Mouse (Mus musculus): ENCODE results near the gene Rinl.
A peak's percentile ranks its signal among the peaks of the same experiment; 100 is the strongest.

The Rinl gene

DNA sequence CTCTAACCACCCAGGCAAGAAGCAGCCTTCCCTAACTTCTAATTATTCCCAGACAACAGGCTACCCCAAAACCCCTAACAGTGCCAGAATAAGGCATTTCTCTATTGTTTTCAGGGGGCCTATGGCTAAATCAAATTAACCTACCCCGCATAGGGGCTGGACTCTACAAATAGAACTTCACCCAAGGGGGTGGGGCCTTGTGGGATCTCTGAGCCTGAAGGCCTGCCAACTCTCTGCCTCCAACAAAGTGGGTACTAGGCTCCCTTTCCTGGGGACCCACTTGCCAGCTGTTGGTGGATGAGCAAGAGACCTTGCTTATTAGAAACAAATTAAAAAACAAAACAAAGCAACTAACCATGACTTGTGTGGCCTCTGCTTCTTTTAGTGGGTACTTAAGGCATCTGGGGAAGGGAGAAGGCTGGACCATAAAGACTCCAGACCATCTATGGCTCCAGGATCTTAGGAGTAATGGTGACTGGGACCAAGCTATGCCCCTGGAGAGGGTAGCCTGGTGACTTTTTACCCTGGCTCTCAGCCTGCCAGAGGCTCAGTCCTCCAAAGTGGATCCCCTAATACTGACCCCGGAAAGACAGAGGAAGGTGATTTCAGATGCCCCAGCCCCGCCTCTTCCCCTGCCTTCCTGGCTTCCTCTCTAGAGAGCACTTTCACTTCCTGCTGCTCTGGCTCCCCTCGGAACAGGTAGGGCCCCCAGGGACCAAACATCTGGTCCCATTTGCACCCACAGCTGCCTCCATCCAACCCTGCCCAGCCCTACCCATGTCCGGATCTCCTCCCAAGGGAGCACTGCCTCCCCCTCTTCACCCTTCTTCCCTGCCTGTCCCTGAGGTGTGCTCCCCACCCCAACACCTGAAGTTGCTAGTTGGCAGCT lies at the start of gene Rinl:
Rinl (plus strand) TSS at position 663 of the 889 bp plus-strand sequence.
- no peak for DNase-seq (ENCODE audit: low spot score)

GRCm38 (mm10) chr7:28739829-28740228 lies 48.9 kb upstream of the Rinl start:
- DNase-seq (ENCODE audit: low spot score), result no peak

- DNase-seq (ENCODE audit: low spot score), result no peak
Measured at GRCm38 (mm10) chr7:28740949-28741348, 47.8 kb upstream of the Rinl start.

DNA sequence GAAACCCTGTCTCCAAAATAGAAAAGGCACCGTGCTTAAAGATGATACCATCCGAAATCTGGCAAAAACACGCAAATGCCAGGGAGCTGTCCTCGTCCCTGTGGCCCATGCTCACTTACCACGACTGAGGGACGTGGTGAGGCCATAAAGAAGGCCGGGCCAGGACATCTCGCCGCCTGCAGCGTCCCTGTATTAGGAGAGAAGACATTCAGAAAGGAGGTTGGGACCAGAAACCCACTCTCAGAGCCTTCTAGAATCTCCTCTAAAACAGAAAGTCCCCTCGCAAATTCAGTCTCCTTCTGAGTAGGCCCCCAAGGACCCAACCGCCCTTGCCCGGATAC lies 47.4 kb upstream of the Rinl start:
- peak; percentile 14 for DNase-seq (ENCODE audit: low spot score)

- DNase-seq (ENCODE audit: low spot score), result peak; percentile 93
Measured at GRCm38 (mm10) chr7:28741709-28742438, 46.9 kb upstream of the Rinl start, which contains the start of the genes Mrps12 and Sars2. Gene Mrps12, minus strand, starts transcription at chr7:28741820. Gene Sars2, plus strand, starts transcription at chr7:28741992.

DNA sequence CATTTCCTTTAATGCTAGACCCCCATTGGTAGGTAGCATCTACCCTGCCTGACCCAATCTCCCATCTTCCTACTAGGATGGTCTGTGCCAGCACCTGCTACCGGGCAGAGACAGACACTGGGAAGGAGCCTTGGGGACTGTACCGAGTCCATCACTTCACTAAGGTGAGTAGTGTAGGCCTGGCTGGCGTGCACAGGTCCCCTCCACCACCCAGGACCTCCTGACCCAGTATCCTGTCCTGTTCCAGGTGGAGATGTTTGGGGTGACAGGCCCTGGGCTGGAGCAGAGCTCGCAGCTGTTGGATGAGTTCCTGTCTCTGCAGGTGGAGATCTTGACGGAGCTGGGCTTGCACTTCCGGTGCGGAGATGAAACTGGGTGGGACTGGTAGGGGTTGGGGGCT lies 38.8 kb upstream of the Rinl start:
- no peak for DNase-seq (ENCODE audit: low spot score)

GRCm38 (mm10) chr7:28756079-28756478 lies 32.7 kb upstream of the Rinl start, which contains the start of gene Ccer2:
Gene Ccer2, plus strand, starts transcription at chr7:28756174.
- no peak for DNase-seq (ENCODE audit: low spot score)

DNA sequence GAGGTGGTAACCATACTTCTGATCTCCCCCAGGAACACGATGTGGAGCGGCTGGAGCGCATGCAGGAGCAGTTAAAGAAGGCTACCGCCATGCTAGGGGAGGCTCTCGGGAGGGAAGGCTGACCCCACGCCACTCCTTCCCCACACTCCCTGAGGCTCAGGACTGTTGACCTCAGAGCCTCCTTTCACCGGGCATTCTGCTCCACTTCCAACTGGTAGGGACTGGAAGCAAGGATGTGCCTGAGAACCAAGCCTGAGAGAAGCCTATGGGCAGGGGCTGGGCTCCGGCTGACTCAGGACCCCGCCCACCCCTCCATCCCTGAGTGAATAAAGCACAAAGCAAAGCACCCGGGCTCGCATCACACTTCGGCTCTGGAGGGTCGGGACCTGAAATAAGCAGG lies 30.1 kb upstream of the Rinl start:
- DNase-seq (ENCODE audit: low spot score), result no peak

DNA sequence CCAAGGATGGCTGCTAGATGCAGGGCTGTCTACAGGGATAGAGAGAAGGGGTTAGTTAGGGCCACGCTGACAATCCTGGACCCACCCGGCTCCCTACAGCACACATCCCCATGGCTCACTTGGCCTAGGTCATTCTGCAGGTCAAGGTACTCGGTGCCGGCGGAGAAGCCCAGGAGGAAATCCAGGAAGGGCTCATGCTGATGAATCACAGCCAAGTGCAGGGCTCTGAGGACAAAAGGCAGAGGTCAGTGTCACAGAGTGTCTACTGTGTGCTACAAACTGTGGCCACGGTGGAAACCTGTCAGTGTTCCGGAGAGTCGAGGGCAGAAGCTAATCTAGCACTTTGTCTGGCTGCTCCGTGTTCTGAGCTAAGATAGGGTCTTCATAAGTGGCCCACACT lies 26.9 kb upstream of the Rinl start:
- no peak for DNase-seq (ENCODE audit: low spot score)

GRCm38 (mm10) chr7:28765211-28765610 lies 23.6 kb upstream of the Rinl start:
- no peak for DNase-seq (ENCODE audit: low spot score)

GRCm38 (mm10) chr7:28766173-28766879 lies 22.4 kb upstream of the Rinl start, which contains the start of gene Sirt2:
Gene Sirt2, plus strand, starts transcription at chr7:28766735.
- DNase-seq (ENCODE audit: low spot score), result peak; percentile 84

- no peak for DNase-seq (ENCODE audit: low spot score)
Measured at GRCm38 (mm10) chr7:28766910-28767309, 21.9 kb upstream of the Rinl start.

DNA sequence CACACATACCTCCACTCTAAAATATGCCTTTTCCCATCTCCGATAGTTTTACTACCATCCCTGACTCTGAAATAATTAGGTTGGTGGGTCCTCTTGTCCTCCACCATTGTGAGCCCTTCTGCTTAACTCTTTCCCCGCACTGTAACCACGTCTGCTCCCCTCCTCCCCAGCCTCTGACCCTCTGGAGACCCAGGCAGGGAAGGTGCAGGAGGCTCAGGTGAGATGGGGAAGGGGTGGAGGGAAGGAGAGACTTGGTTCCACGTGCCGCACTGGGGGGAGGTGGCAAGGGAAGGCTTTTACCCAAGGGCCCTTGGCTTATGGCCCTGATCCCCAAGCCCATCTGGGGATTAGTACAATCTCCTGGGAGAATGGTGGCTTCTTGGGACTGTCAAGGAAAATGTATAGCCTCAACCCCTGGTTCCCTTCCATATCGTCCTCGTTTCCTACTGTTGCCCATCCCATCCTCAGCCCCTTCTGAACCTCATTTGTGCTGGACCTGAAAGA lies 21.3 kb upstream of the Rinl start, which contains the start of gene Nfkbib:
Nfkbib (minus strand) TSS at position 51 of the 504 bp plus-strand sequence.
- DNase-seq (ENCODE audit: low spot score), result no peak

DNA sequence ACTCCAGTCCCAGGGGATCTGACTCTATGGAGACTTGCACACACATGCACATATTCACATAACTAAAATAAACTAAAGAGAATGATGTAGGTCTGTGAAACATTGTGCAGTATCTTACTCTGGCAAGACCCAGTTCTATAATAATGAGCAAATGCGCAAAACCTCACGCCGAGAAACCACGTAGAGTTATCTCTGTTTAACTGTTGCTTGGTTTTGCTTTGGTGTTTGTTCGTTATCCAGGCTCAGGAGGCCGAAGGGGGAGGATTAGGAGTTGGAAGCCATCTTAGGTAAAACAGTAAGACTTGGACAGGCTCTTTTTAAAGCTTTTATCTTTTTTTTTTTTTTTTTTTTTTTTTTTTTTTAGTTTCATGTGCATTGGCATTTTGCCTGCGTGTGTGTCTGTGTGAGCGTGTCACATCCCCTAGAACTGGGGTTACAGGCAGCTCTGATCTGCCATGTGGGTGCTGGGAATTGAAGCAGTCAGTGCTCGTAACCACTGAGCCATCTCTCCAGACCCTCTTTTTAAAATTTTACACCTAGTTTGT lies 19.3 kb upstream of the Rinl start:
- DNase-seq (ENCODE audit: low spot score), result no peak

GRCm38 (mm10) chr7:28770309-28770708 lies 18.5 kb upstream of the Rinl start:
- DNase-seq (ENCODE audit: low spot score), result no peak

GRCm38 (mm10) chr7:28771867-28772266 lies 16.9 kb upstream of the Rinl start:
- no peak for DNase-seq (ENCODE audit: low spot score)

- DNase-seq (ENCODE audit: low spot score), result no peak
Measured at GRCm38 (mm10) chr7:28773163-28773562, 15.6 kb upstream of the Rinl start.

DNA sequence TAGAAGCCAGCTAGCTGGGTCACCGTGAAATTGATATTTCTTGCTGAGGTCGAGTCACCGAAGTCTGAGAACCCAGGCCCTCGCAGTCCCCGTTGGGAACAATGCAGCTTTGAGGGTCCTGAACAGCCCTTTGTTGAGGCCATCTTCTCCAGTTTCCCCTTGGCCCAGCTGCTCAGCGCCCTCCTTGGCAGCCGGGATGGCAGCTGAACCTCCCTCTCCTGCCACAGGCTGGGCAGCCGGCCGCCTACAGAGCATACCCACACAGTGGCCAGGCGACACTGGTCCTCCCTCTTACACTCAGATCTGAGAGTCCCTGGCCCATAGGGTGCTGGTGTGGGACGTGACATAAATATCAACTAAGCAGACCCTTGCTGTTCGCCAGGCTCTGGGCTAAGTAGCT lies 14.6 kb upstream of the Rinl start:
- no peak for DNase-seq (ENCODE audit: low spot score)

- no peak for DNase-seq (ENCODE audit: low spot score)
Measured at GRCm38 (mm10) chr7:28775129-28775528, 13.6 kb upstream of the Rinl start.

GRCm38 (mm10) chr7:28778825-28779224 lies 9.9 kb upstream of the Rinl start:
- no peak for DNase-seq (ENCODE audit: low spot score)

GRCm38 (mm10) chr7:28780067-28780658 lies 8.6 kb upstream of the Rinl start:
- peak; percentile 86 for DNase-seq (ENCODE audit: low spot score)
